25 mouse cellular contexts compared by ENCODE assay signal in the genomic region with DNA sequence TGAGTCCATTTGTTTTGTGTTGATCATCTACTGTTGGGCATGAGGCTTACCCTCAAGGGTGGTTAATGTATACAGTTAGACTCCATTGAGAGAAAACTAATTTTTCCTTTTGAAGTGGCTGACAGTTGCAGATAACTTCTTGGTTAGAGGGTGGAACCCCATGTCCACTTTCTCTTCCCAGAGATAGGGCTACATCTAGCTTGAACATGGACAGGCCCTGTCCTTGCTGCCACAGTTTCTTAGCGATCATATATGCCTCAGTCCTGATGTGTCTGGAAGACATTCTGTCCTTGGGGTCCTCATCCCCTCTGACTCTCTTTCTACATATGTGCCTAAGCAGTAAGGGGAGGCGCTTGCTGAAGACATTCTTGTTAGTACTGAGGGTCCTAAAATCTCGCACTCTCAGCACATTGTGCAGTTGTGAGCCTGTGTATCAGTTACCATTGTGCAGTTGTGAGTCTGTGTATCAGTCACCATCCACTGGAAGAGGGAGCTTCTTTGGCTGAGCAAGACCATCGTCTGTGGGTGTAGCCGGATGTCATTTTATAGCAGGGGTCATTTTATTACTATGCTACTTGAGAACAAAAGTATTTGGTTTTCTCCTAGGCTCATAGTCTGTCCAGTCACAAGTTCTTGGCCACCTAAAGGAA.
DNase-seq lines count a peak whose midpoint lies in the region; ATAC-seq and TF ChIP-seq lines count a peak whose summit lies in the region.
"Had no signal": no experiment of that assay in that cellular context is flagged by ENCODE, and none has a peak within 500 bp of the region (broad histone marks: within the 10 kb centered on the region; RNA-seq: fewer than 3 reads in every experiment).

No protein-coding gene starts in this region.

- no peak overlapping the region for H3K27ac ChIP-seq in heart, embryonic 11.5 days (ENCODE audit: low read depth, low read length)
- peak overlapping the region; percentile 90 for H3K27ac ChIP-seq in liver, embryonic 14.5 days
- no peak overlapping the region for H3K27ac ChIP-seq in stomach, embryonic 15.5 days
- no peak overlapping the region for H3K27ac ChIP-seq in lung, postnatal 0 days (ENCODE audit: low read length)
- H3K27ac ChIP-seq: embryonic facial prominence, embryonic 13.5 days; forebrain, embryonic 15.5 days; limb, embryonic 12.5 days; midbrain, embryonic 12.5 days; neural tube, embryonic 15.5 days had no signal

- H3K4me1 ChIP-seq in heart, embryonic 11.5 days (ENCODE audit: control insufficient read depth, insufficient read depth, low read length) = peaks cover 15% of the 10 kb centered on the region
- H3K4me1 ChIP-seq in erythroblast, embryonic 14.5 days (ENCODE audit: control insufficient read depth) = peaks cover 78% of the 10 kb centered on the region
- H3K4me1 ChIP-seq in liver, embryonic 14.5 days (replicated peaks; ENCODE audit: control insufficient read depth in 2 of 2, insufficient read depth in 2 of 2, low read length in 1 of 2) = peaks cover 53 to 60% of the 10 kb centered on the region in 2 experiments
- H3K4me1 ChIP-seq in stomach, embryonic 15.5 days = no peaks in the 10 kb centered on the region
- H3K4me1 ChIP-seq in lung, postnatal 0 days (ENCODE audit: insufficient read depth, low read depth, low read length) = no peaks in the 10 kb centered on the region; the same call in 1 of the 2 replicates

- WGBS in heart, embryonic 11.5 days (ENCODE audit: insufficient replicate concordance) = 86% methylated on average over 5 of the region's 5 CpGs
- WGBS in liver, embryonic 14.5 days (ENCODE audit: insufficient replicate concordance) = 35% methylated on average over 5 of the region's 5 CpGs
- WGBS in stomach, embryonic 15.5 days = 91% methylated on average over 5 of the region's 5 CpGs
- WGBS in lung, postnatal 0 days = 92% methylated on average over 5 of the region's 5 CpGs

- ATAC-seq in heart, embryonic 11.5 days (replicated peaks; ENCODE audit: insufficient number of reproducible peaks, low FRiP score, low TSS enrichment) = 0 out of 2 replicates have a peak, but pooled peaks have one; percentile 46
- ATAC-seq in liver, embryonic 14.5 days (ENCODE audit: insufficient read depth) = peak; percentile 88
- ATAC-seq in stomach, embryonic 15.5 days (ENCODE audit: insufficient read depth, low FRiP score, low read depth) = peak; percentile 57; the same call in 1 of the 2 replicates
- no peak for ATAC-seq in lung, postnatal 0 days
- ATAC-seq: CD4-positive, CD25-positive, alpha-beta regulatory T cell, adult 4 months; forebrain, embryonic 15.5 days; hindbrain, embryonic 16.5 days; intestine, postnatal 0 days had no signal

- intact Hi-C loops in heart, postnatal 36 days (cut with DNase I) = no loop called here

- DNase-seq in heart, postnatal 36 days = no peak
- peak in 1 of 3 experiments; percentile 60 for DNase-seq in liver, embryonic 14.5 days (ENCODE audit: low read depth in 3 of 3, low spot score in 3 of 3)
- DNase-seq in lung, postnatal 0 days (ENCODE audit: low spot score) = no peak
- no peak for DNase-seq in left cerebral cortex, adult 11 months (ENCODE audit: low spot score)
- DNase-seq: adrenal gland, adult 8-10 months; cerebellum, adult 8-10 months; cerebellum, postnatal 36 days; embryo, embryonic 11 days; gastrocnemius, postnatal 14 days; heart, adult 18-20 months; kidney, postnatal 36 days; layer of hippocampus, postnatal 36 days; lung, adult 2 months; lung, postnatal 36 days had no signal

- H3K4me2 ChIP-seq in heart, embryonic 11.5 days = no peak overlapping the region
- peak overlapping the region; percentile 63 for H3K4me2 ChIP-seq in liver, embryonic 14.5 days (ENCODE audit: low read depth)
- H3K4me2 ChIP-seq in stomach, embryonic 15.5 days = no peak overlapping the region
- no peak overlapping the region for H3K4me2 ChIP-seq in lung, postnatal 0 days (replicated peaks; ENCODE audit: low read depth, low read length)
- H3K4me2 ChIP-seq: embryonic facial prominence, embryonic 13.5 days; forebrain, embryonic 15.5 days; limb, embryonic 12.5 days; midbrain, embryonic 12.5 days; neural tube, embryonic 15.5 days had no signal

- TF ChIP-seq EP300 in liver, embryonic 14.5 days (IDR thresholded peaks at IDR 0.05; ENCODE audit: low read depth) = peak; percentile 87
- TF ChIP-seq EP300 in lung, postnatal 0 days (IDR thresholded peaks at IDR 0.05) = no peak

- no peaks in the 10 kb centered on the region for H3K9me3 ChIP-seq in heart, embryonic 11.5 days (replicated peaks; ENCODE audit: control insufficient read depth, low read length)
- no peaks in the 10 kb centered on the region for H3K9me3 ChIP-seq in erythroblast, embryonic 14.5 days (ENCODE audit: control insufficient read depth, low read length)
- H3K9me3 ChIP-seq in liver, embryonic 14.5 days (ENCODE audit: control insufficient read depth, low read length) = no peaks in the 10 kb centered on the region
- no peaks in the 10 kb centered on the region for H3K9me3 ChIP-seq in stomach, embryonic 15.5 days
- H3K9me3 ChIP-seq in lung, postnatal 0 days (ENCODE audit: low read length) = no peaks in the 10 kb centered on the region
- H3K9me3 ChIP-seq: embryonic facial prominence, embryonic 13.5 days; forebrain, embryonic 15.5 days; limb, embryonic 12.5 days; midbrain, embryonic 12.5 days; neural tube, embryonic 15.5 days had no signal

- TF ChIP-seq CTCF in liver, embryonic 14.5 days (IDR thresholded peaks at IDR 0.05; ENCODE audit: low read depth) = no peak
- no peak for TF ChIP-seq CTCF in lung, postnatal 0 days (IDR thresholded peaks at IDR 0.05)

- no peak overlapping the region for H3K9ac ChIP-seq in heart, embryonic 11.5 days (ENCODE audit: low read depth, low read length)
- H3K9ac ChIP-seq in liver, embryonic 14.5 days (replicated peaks) = peak overlapping the region; percentile 55
- no peak overlapping the region for H3K9ac ChIP-seq in stomach, embryonic 15.5 days
- no peak overlapping the region for H3K9ac ChIP-seq in lung, postnatal 0 days (replicated peaks; ENCODE audit: low read depth)
- H3K9ac ChIP-seq: embryonic facial prominence, embryonic 13.5 days; forebrain, embryonic 15.5 days; limb, embryonic 12.5 days; midbrain, embryonic 12.5 days; neural tube, embryonic 15.5 days had no signal

- no peaks in the 10 kb centered on the region for H3K36me3 ChIP-seq in heart, embryonic 11.5 days (ENCODE audit: control insufficient read depth, insufficient read depth, low read length)
- peaks cover 52% of the 10 kb centered on the region for H3K36me3 ChIP-seq in erythroblast, embryonic 14.5 days (ENCODE audit: control insufficient read depth)
- H3K36me3 ChIP-seq in liver, embryonic 14.5 days (replicated peaks; ENCODE audit: control insufficient read depth, insufficient read depth, low read depth) = no peaks in the 10 kb centered on the region; the same call in 1 of the 2 replicates
- H3K36me3 ChIP-seq in stomach, embryonic 15.5 days = 0 out of 2 replicates have a peak, but pooled peaks cover 6% of the 10 kb centered on the region
- no peaks in the 10 kb centered on the region for H3K36me3 ChIP-seq in lung, postnatal 0 days (ENCODE audit: insufficient read depth, low read length)
- H3K36me3 ChIP-seq: neural tube, embryonic 15.5 days had no signal

- no peak overlapping the region for H3K4me3 ChIP-seq in heart, embryonic 11.5 days (ENCODE audit: low read depth, low read length)
- H3K4me3 ChIP-seq in erythroblast, embryonic 14.5 days (replicated peaks) = peak overlapping the region; percentile 8
- H3K4me3 ChIP-seq in liver, embryonic 14.5 days (ENCODE audit: insufficient read depth in 1 of 2, low read depth in 2 of 2, low read length in 2 of 2) = no peak overlapping the region
- H3K4me3 ChIP-seq in stomach, embryonic 15.5 days (replicated peaks) = no peak overlapping the region
- H3K4me3 ChIP-seq in lung, postnatal 0 days (ENCODE audit: low read depth, low read length) = no peak overlapping the region
- H3K4me3 ChIP-seq: embryonic facial prominence, embryonic 13.5 days; forebrain, embryonic 15.5 days; limb, embryonic 12.5 days; midbrain, embryonic 12.5 days; neural tube, embryonic 15.5 days had no signal

- no peaks in the 10 kb centered on the region for H3K27me3 ChIP-seq in heart, embryonic 11.5 days (ENCODE audit: control insufficient read depth, insufficient read depth, low read length)
- no peaks in the 10 kb centered on the region for H3K27me3 ChIP-seq in erythroblast, embryonic 14.5 days (ENCODE audit: control insufficient read depth)
- H3K27me3 ChIP-seq in liver, embryonic 14.5 days (ENCODE audit: control insufficient read depth, insufficient read depth, low read length) = no peaks in the 10 kb centered on the region
- no peaks in the 10 kb centered on the region for H3K27me3 ChIP-seq in stomach, embryonic 15.5 days (replicated peaks)
- no peaks in the 10 kb centered on the region for H3K27me3 ChIP-seq in lung, postnatal 0 days (replicated peaks; ENCODE audit: insufficient read depth, low read length)
- H3K27me3 ChIP-seq: embryonic facial prominence, embryonic 13.5 days; forebrain, embryonic 15.5 days; limb, embryonic 12.5 days; midbrain, embryonic 12.5 days; neural tube, embryonic 15.5 days had no signal
